Mouse (Mus musculus): ENCODE results near the gene Lypd6b. TPM values are rescaled to one million over a fixed set of nuclear protein-coding genes. Genes with fewer than 3 reads are reported as not detected.

The Lypd6b gene
- polyA plus RNA-seq, 1 experiment from 2014 or later, result 22.1 TPM

GRCm38 (mm10) chr2:49748628-49749342 lies 38.7 kb upstream of the Lypd6b start:
- ATAC-seq (ENCODE audit: low FRiP score), result no peak
- 77% methylated on average over 14 of the region's 14 CpGs for WGBS
- Histone ChIP-seq H3K9me3 (replicated peaks) (no peaks in the 10 kb centered on the region), H3K36me3 (peaks cover 70% of the 10 kb centered on the region), H3K27ac (replicated peaks) (no peak overlapping the region), H3K4me2 (no peak overlapping the region), H3K4me3 (replicated peaks) (no peak overlapping the region), H3K9ac (replicated peaks) (no peak overlapping the region), H3K27me3 (replicated peaks) (no peaks in the 10 kb centered on the region), H3K4me1 (peaks cover 16% of the 10 kb centered on the region)

- H3K9ac ChIP-seq (replicated peaks), result no peak overlapping the region
- no peak overlapping the region for H3K27ac ChIP-seq (replicated peaks)
- peaks cover 5% of the 10 kb centered on the region for H3K4me1 ChIP-seq
- H3K9me3 ChIP-seq (replicated peaks), result no peaks in the 10 kb centered on the region
- H3K4me3 ChIP-seq (replicated peaks), result no peak overlapping the region
- ATAC-seq (ENCODE audit: low FRiP score), result no peak
- H3K36me3 ChIP-seq, result peaks cover 75% of the 10 kb centered on the region
- no peak overlapping the region for H3K4me2 ChIP-seq
- 87% methylated on average over 11 of the region's 11 CpGs for WGBS
- no peaks in the 10 kb centered on the region for H3K27me3 ChIP-seq (replicated peaks)
These were observed 37.5 kb upstream of the Lypd6b start for GRCm38 (mm10) chr2:49749730-49750576.

- Histone ChIP-seq H3K27ac (replicated peaks) (no peak overlapping the region), H3K9ac (replicated peaks) (no peak overlapping the region), H3K27me3 (replicated peaks) (no peaks in the 10 kb centered on the region), H3K4me1 (no peaks in the 10 kb centered on the region), H3K4me3 (replicated peaks) (no peak overlapping the region), H3K9me3 (replicated peaks) (no peaks in the 10 kb centered on the region), H3K36me3 (peaks cover 76% of the 10 kb centered on the region), H3K4me2 (no peak overlapping the region)
- WGBS, result 80% methylated on average over 10 of the region's 10 CpGs
- no peak for ATAC-seq (ENCODE audit: low FRiP score)
These were observed 35.8 kb upstream of the Lypd6b start for GRCm38 (mm10) chr2:49751544-49752210.

GRCm38 (mm10) chr2:49752211-49752607 lies 35.3 kb upstream of the Lypd6b start:
- no peak overlapping the region for H3K27ac ChIP-seq (replicated peaks)
- H3K9ac ChIP-seq (replicated peaks), result no peak overlapping the region
- no peak for ATAC-seq (ENCODE audit: low FRiP score)
- H3K4me2 ChIP-seq, result no peak overlapping the region
- H3K4me3 ChIP-seq (replicated peaks), result no peak overlapping the region
- no peaks in the 10 kb centered on the region for H3K27me3 ChIP-seq (replicated peaks)
- WGBS, result 94% methylated on average over 8 of the region's 8 CpGs
- no peaks in the 10 kb centered on the region for H3K4me1 ChIP-seq
- H3K9me3 ChIP-seq (replicated peaks), result no peaks in the 10 kb centered on the region
- peaks cover 78% of the 10 kb centered on the region for H3K36me3 ChIP-seq

- Histone ChIP-seq H3K36me3 (peaks cover 81% of the 10 kb centered on the region), H3K9ac (replicated peaks) (no peak overlapping the region), H3K4me2 (no peak overlapping the region), H3K27ac (replicated peaks) (no peak overlapping the region), H3K27me3 (replicated peaks) (no peaks in the 10 kb centered on the region), H3K4me3 (replicated peaks) (no peak overlapping the region), H3K4me1 (no peaks in the 10 kb centered on the region), H3K9me3 (replicated peaks) (no peaks in the 10 kb centered on the region)
- no peak for ATAC-seq (ENCODE audit: low FRiP score)
- 95% methylated on average over 3 of the region's 3 CpGs for whole genome bisulfite sequencing
These were observed 34.4 kb upstream of the Lypd6b start for GRCm38 (mm10) chr2:49753062-49753461.

GRCm38 (mm10) chr2:49755054-49755453 lies 32.4 kb upstream of the Lypd6b start:
- H3K4me3 ChIP-seq (replicated peaks), result no peak overlapping the region
- H3K36me3 ChIP-seq, result peaks cover 79% of the 10 kb centered on the region
- H3K27ac ChIP-seq (replicated peaks), result no peak overlapping the region
- 63% methylated on average over 2 of the region's 2 CpGs for WGBS
- H3K27me3 ChIP-seq (replicated peaks), result no peaks in the 10 kb centered on the region
- H3K4me2 ChIP-seq, result no peak overlapping the region
- H3K9ac ChIP-seq (replicated peaks), result no peak overlapping the region
- H3K4me1 ChIP-seq, result no peaks in the 10 kb centered on the region
- ATAC-seq (ENCODE audit: low FRiP score), result peak; percentile 56
- no peaks in the 10 kb centered on the region for H3K9me3 ChIP-seq (replicated peaks)

GRCm38 (mm10) chr2:49757616-49758015 lies 29.9 kb upstream of the Lypd6b start:
- H3K9me3 ChIP-seq (replicated peaks), result no peaks in the 10 kb centered on the region
- H3K9ac ChIP-seq (replicated peaks), result no peak overlapping the region
- 84% methylated on average over 7 of the region's 7 CpGs for WGBS
- H3K4me3 ChIP-seq (replicated peaks), result no peak overlapping the region
- no peaks in the 10 kb centered on the region for H3K4me1 ChIP-seq
- no peak overlapping the region for H3K27ac ChIP-seq (replicated peaks)
- no peak for ATAC-seq (ENCODE audit: low FRiP score)
- no peak overlapping the region for H3K4me2 ChIP-seq
- H3K27me3 ChIP-seq (replicated peaks), result no peaks in the 10 kb centered on the region
- H3K36me3 ChIP-seq, result peaks cover 83% of the 10 kb centered on the region

- Histone ChIP-seq H3K4me2 (no peak overlapping the region), H3K9me3 (replicated peaks) (no peaks in the 10 kb centered on the region), H3K36me3 (peaks cover 55% of the 10 kb centered on the region), H3K4me1 (no peaks in the 10 kb centered on the region), H3K9ac (replicated peaks) (0 out of 2 replicates have a peak overlapping the region, but pooled peaks have one; percentile 6), H3K27ac (replicated peaks) (0 out of 2 replicates have a peak overlapping the region, but pooled peaks have one; percentile 23), H3K4me3 (replicated peaks) (no peak overlapping the region), H3K27me3 (replicated peaks) (no peaks in the 10 kb centered on the region)
- 56% methylated on average over 7 of the region's 7 CpGs for WGBS
- ATAC-seq (ENCODE audit: low FRiP score), result peak; percentile 72
These were observed 23.0 kb upstream of the Lypd6b start for GRCm38 (mm10) chr2:49764331-49764946.

- Histone ChIP-seq H3K9me3 (replicated peaks) (no peaks in the 10 kb centered on the region), H3K4me1 (0 out of 2 replicates have a peak, but pooled peaks cover 3% of the 10 kb centered on the region), H3K4me2 (no peak overlapping the region), H3K4me3 (replicated peaks) (no peak overlapping the region), H3K9ac (replicated peaks) (no peak overlapping the region), H3K27ac (replicated peaks) (no peak overlapping the region), H3K27me3 (replicated peaks) (no peaks in the 10 kb centered on the region), H3K36me3 (peaks cover 18% of the 10 kb centered on the region; the same call in 1 of the 2 replicates)
- ATAC-seq (ENCODE audit: low FRiP score), result no peak
- 78% methylated on average over 2 of the region's 2 CpGs for WGBS
These were observed 18.6 kb upstream of the Lypd6b start for GRCm38 (mm10) chr2:49768916-49769315.

GRCm38 (mm10) chr2:49770440-49770839 lies 17.0 kb upstream of the Lypd6b start:
- Histone ChIP-seq H3K27ac (replicated peaks) (no peak overlapping the region), H3K4me3 (replicated peaks) (no peak overlapping the region), H3K9ac (replicated peaks) (no peak overlapping the region), H3K27me3 (replicated peaks) (no peaks in the 10 kb centered on the region), H3K4me1 (0 out of 2 replicates have a peak, but pooled peaks cover 3% of the 10 kb centered on the region), H3K4me2 (no peak overlapping the region), H3K36me3 (0 out of 2 replicates have a peak, but pooled peaks cover 17% of the 10 kb centered on the region), H3K9me3 (replicated peaks) (no peaks in the 10 kb centered on the region)
- 69% methylated on average over 5 of the region's 5 CpGs for WGBS
- no peak for ATAC-seq (ENCODE audit: low FRiP score)

GRCm38 (mm10) chr2:49771172-49771571 lies 16.3 kb upstream of the Lypd6b start:
- WGBS, result 69% methylated on average over 11 of the region's 11 CpGs
- 0 out of 2 replicates have a peak, but pooled peaks cover 16% of the 10 kb centered on the region for H3K36me3 ChIP-seq

More at GRCm38 (mm10) chr2:49771172-49771571, 16.3 kb upstream of the Lypd6b start:
- Histone ChIP-seq H3K27ac (replicated peaks) (no peak overlapping the region), H3K4me1 (0 out of 2 replicates have a peak, but pooled peaks cover 3% of the 10 kb centered on the region), H3K4me2 (no peak overlapping the region), H3K9me3 (replicated peaks) (no peaks in the 10 kb centered on the region), H3K27me3 (replicated peaks) (no peaks in the 10 kb centered on the region), H3K9ac (replicated peaks) (no peak overlapping the region), H3K4me3 (replicated peaks) (no peak overlapping the region)
- ATAC-seq (ENCODE audit: low FRiP score), result no peak
